Mouse (Mus musculus): ENCODE data around the gene Cox8b.
"Not testable (repeated sequence)": the region's sequence is repeated elsewhere in the genome, so short reads cannot be mapped to it uniquely, and the experiment has no call there.

Cox8b gene

DNA sequence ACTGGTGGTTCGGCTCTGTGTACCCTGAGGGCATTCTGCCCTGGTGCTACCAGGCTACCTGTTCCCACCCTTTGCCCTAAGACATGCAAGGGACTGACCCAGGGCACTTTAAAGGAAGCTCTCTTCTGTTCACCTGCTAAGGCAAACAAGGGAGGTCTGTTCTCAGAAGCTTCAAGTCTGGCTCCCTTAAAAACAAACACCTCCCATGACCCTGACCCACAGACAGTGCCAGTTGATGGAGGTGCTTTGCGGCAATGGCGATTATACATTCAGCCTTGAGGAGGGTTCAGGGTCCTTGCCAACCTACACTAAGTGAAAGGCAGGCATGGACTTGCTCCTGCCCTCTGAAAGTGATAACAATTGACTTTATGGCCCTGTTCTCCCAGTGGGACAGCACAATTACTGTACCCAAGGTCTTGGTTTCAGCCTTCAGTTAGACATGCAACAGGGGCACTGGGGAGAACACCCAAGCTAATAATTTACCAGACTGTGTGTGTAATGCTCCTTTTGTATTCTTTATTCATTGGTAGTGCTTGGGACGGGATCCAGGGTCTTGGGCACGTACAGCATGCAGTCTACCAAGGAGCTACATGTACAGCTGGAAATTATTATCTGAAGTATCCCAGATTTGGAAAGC, 12.7 kb upstream of the Cox8b start:
- DNase-seq: no peak

DNA sequence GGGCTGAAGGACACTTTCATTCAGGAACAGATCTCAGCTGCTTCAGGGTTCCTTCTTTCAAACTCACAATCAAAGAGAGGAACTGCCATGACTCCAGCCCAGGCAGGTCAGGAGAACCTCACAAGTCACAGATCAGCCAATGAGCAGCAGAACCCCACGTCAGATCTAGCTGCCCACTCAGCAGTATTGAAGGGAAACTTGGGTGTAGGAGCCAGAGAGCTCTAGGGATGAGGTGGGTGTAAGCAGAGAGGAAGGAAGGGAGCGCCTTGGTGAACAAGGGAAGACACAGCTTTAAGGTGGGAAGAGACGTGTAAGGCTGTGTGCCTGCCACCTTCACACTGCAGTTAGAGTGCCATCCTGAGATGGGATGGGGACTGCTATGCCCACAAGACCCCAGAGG, 12.0 kb upstream of the Cox8b start:
- DNase-seq: no peak

DNA sequence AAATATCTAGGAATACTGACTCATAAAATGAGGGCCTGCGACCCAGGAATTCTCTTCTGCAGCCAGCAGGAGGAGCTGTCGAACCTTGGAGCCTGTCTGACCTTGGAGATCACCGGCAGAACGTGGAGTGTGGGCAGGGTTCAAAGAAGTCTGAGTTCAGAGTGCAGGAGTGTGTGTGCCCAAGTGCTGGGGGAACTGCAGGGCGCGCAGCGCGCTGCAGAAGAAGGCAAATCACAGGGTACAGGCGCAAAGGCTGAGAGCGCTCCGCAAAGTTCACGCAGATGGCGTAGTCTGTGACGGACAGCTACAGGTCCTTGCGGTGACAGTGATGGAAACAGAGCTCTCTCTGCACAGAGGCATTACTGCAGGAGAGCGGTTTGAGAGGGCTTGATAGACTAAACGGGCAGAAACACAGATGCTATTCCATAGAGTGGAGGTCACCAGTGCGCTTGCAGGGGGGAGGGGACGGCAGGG, 8.4 kb upstream of the Cox8b start:
- DNase-seq: peak; percentile 87

DNA sequence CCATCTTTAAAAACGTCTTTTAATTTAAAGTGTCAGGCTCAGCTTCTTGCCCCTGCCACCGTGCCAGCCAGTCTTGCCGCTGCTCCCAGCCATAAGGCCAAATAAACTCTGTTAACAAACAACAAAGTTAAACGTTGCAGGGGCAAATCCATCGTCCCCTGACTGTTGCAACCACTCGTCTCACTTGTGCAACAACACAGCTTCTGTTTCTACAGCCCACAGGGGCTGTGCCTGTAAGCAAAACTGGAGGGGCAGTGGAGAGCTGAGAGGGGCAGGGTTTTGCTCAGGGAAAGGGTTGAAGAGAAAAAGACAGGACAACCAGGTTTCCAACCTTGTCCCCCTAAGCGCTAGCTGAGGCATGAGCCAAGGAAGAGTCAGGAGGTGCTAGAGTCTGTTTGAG, 7.9 kb upstream of the Cox8b start:
- peak; percentile 52 for DNase-seq

DNA sequence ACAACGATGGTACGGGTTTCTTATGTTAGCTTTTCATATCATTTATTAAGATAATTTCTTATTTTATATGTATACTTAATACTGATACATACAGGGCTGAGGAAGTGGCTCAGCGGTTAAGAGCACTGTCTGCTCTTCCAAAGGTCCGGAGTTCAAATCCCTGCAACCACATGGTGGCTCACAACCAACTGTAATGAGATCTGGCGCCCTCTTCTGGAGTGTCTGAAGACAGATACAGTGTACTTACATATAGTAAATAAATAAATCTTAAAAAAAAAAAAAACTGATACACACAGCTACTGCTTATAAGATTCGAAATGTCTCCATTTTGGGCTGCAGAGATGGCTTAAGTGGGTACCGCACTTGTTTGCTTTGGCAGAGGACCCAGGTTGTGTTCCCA, 7.5 kb upstream of the Cox8b start:
- DNase-seq: no peak

DNA sequence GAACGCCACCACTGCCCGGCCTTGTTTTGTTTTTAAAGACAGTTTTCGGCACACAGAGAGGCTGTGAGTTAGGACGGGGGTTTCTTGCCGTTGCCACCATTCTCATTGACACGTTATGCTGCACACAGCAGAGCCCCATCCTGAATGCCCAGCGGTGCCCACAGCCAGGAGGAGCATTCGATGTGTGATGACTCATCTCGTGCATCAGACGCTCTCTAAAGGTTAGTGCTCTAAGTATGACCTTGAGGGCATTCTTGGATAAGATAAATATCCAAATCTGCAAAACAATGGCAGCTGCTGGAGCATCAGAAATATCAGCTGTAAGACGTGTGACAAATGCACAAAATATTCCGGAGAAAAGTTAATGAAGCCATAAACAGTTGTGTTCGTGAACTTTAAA, 6.9 kb upstream of the Cox8b start:
- no peak for DNase-seq

DNA sequence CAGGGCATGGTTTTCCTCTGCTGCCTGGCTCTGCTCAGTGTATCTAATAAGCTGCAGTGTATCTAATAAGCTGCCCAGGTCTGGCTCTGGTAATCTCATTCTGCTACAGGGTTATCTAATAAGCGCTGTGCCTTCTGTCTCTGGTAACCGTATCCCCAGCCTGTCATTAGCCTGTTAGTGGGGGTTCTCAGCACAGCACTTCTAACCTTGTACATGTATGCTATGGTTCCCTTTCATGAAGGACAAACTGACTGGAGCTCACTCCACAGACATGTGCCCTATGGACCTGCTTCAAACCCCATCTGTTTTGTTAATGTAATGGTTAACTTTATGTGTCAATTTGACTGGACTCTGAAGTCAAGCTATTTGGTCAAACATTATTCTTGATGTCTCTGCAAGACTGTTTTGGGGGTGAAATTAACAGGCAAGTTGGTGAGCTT, 5.4 kb upstream of the Cox8b start:
- DNase-seq: no peak

DNA sequence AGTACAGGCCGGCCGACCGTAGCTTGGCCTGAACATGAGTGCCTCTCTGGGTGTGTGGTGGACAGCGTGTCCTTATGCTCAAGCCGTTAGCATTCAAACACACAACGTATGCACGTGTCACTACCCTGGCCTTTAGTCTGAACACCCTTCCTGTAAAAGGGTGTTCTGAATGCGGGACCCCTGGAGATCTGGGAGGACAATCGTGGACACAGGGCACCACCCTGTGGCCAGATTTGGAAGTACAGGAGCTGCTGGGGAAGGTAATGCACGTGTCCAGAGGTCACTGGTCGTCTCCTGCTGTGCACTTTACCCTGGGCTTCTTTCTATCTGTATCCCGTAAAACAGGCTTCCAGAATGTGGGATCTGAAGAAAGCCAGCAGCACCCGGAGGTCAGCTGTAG, 3.0 kb upstream of the Cox8b start:
- DNase-seq: peak; percentile 84

DNA sequence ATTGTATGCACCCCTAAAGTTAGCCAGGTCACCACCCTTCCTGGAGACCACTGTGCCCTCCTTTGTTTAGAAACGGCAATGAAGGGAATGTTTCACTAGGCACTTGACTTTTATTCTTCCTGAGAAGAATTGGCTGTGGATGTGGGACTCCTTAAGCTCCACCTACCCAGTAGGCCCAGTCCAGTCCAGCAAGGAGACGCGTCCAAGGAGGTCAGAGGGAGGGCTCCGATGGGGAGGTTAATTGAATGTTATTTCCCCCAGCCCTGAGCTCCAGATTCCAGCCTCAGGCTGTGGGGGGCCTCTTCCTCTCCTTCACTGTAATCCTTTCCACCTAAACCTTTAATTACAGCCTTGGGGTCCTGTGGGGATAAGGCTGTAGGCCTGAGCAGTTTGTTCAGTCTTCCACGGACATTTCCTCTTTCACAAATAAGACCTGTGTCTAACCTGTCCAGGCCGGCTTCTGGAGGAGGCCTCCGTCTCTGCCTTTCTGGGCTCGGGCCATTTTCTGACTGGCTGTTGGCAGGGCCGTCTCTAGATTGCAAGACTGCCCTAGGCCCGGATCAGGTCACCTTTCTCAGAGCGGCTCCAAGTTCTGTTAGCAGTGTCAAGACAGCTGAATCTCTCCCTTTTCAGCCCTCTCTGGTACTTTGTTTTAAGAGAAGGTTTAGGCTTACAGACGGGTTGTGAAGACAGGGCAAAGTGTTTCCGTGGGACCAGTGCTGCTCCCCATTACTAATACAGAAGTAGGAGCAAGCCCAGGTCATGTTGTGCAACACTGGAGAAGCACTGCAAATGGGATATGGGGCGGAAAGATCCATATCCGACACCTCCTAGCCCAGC, 2.0 kb upstream of the Cox8b start:
- peak; percentile 21 for DNase-seq

DNA sequence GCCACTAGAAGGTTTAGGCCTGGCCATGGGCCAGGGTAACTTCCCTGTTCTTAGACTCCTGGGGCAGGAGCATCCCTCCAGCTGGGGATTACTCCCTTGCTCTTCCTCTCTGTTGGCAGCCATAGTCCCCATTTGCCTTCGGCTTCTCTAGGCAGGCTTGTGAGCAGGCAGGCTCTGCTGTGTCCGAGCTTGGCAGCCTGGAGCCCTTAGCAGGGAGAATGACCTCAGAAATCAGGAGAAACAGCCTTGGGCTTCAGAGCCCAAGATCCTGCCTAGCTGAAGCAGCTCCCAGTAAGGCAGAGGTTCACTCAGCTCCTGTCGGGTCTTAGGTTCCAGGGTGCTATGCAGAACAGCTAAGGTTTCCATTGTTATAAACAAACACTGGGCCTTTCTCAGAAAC, 1.1 kb downstream of the Cox8b start:
- no peak for DNase-seq

DNA sequence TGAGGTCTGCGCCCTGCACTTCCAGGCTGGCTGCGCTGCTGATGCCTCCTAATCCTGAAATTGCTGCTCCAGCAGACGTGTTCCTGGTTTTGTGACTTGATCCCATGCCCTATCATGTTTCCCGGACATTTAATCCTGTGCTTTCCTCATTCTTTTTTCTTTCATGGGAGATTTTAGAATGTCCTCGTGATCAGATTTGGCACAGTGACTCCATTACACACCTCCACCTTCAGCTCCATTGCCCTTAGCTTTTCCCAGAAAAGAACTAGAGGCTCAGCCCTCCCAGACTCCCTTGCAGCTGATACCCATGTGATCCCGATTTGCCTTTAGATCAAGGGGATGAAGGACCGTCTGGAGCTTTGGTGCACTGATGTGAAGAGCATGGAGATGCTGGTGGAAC, 2.4 kb downstream of the Cox8b start:
- DNase-seq: no peak

DNA sequence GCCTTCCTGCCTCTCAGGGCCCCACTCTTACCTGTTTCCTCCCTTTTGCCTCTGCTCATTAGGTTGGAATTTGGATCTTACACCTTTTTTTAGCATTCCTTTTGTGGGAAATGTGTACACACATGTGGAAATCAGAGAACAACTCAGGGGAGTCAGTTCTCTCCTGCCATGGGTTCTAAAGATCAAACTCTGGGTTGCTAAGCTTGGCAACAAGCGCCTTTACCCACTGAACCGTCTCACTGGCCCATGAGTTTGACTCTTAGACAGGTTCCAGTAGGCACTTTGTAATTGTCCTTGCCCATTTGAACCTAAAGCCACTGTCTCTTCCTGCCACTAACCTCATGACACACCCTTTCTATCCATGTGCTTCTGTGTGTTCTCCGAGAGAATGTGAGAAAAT, 5.6 kb downstream of the Cox8b start:
- DNase-seq: no peak

DNA sequence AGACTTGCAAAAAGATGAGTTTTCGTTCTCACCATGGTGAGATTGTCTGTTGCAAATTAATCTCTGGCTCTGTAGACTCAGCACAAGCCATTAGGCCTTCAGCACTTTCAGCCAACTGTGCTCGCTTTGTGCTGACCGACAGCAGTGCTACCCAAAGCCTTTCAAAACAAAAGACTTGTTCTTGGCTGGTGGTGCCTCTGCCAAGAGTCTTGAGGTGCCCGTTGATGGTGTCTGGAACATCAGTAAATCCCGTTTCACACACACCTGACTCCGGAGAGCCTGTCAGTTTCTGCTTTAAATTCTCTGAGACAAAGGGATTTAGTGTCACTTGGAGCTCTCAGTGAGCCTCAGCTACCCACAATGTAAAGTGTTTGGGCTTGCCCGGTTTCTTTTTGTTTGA, 6.2 kb downstream of the Cox8b start:
- DNase-seq: no peak

DNA sequence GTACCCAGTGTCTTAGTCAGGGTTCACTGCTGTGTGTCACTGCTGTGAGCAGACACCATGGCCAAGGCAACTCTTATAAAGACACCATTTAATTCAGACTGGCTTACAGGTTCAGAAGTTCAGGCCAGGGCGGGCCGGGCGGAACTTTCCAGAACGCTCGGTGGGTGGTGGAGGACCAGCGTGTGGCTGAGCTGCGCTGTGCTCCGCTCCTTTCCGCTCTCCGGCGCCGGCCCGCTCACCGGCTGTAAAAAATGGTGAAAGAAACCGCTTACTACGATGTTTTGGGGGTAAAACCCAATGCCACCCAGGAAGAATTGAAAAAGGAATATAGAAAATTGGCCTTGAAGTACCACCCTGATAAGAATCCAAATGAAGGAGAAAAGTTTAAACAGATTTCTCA, 9.6 kb downstream of the Cox8b start:
- DNase-seq: not testable (repeated sequence)

DNA sequence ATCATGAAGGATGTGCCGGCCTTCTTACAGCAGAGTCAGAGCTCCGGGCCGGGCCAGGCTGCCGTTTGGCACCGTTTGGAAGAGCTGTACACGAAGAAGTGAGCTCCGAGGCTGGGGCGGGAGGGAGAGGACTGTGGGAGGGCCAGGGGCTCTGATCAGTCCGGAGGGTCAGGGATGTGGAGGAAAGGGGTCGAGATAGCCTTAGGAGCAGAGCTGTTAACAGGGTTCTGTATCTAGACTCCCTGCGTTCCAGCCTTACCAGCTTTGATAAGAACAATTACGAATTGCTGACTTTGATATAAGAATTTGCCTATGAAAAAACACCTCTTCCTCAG, 17.8 kb downstream of the Cox8b start:
- DNase-seq: no peak

DNA sequence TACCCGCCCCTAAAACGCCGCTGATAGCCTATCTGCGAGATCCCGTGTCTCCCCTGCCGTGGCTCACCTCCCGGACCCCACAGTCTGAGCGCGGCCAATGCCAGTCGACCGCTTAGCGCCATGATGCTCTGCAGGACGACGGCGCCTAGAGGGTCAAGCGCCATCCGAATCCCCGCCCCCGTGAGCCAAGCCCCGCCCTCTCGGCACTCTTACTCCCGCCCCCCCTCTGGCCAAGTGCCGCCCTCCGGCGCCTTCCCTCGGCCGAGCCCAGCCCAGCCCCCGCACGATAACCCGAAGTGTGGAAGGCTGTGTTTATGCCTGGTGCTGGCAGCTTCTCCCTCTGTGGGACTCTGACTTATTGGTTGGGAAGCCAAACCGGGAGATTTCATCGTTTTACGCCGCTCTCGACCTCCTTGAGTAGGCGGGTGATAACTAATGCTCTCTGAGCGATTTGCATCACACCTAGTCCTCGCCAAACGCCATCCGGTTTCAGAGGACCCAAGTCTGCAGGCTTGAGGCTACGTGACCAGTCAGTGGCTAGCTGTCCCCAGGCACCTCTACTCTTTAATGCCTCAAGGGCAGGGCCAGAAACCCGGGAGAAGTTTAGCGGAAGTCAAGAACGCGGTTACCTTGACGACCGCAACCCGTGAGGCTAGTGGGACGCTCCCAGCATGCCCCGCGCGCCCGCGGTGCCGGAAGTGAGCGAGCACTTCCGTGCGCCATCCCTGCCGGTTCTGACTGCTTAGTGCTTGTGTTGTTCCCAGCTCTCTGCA, 18.4 kb downstream of the Cox8b start, which contains the start of the genes Psmd13 and Sirt3:
Psmd13 (plus strand) TSS at position 273 of the 773 bp plus-strand sequence.
Sirt3 (minus strand) TSS at position 614 of the 773 bp plus-strand sequence.
- DNase-seq: peak; percentile 96

DNA sequence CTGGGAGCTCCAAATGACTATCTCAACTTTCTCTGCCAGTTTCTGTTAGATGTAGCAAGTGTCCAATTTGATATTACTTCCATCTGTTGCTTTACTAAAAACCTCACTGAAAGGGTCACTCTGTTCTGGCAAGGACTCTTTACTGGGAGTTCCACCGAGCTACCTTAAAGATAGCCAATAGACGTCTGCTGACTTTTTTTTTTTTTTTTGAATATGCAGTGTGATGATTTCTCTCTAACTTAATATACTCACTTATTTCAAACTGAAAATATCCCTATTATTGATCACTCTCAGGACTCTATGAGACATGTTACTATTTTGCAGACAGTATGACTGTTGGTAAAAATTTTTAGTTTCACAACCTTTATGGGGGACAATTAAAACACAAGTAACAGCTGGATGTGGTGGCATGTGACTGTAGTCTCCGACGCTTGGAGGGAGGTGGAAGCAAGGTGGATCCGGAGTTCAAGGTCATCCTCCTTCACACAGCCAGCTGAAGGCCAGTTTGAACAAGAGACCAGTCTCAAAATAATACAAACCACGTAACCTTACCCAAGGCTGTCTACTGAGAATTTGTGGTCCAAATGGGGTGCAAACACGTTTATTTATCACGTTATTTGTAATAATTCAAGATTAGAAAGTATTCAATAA, 19.3 kb downstream of the Cox8b start:
- no peak for DNase-seq

DNA sequence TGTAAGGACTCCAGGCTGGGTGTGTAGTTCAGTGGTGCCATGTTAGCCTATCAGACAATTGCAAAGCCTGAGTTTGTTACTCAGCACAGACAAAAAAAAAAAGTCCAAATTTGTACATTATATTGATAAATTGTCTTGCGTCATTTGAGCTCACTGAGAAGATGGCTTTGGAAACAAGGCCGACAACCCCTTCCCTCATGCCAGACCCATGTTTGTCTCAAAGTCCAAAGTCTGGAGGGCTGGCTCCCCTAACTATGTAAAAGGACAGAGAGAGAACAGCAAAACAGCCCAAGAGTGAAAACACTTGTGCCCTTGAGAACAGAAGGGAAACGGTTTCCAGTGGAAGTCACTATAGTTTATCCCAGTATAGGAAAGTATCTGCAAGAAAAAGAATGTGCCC, 19.8 kb downstream of the Cox8b start:
- no peak for DNase-seq

DNA sequence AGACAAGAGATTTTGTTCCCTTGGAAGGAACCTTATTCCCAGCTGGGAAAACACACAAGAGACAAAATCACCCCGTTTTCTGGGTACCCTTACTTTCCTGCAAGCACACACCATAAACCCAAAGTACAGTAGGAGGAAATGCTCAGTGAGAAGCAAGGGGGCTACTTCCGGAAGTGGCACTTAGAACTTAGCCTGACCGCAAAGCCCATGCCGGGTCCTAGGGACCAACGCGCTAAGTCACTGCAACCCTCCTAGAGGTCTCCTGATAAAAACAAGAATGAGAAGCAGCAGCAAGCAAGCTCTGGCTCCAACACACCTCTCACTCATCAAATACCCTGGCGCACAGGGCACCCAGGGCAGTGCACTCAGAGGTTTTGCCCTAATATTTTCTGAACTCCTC, 20.9 kb downstream of the Cox8b start:
- no peak for DNase-seq

DNA sequence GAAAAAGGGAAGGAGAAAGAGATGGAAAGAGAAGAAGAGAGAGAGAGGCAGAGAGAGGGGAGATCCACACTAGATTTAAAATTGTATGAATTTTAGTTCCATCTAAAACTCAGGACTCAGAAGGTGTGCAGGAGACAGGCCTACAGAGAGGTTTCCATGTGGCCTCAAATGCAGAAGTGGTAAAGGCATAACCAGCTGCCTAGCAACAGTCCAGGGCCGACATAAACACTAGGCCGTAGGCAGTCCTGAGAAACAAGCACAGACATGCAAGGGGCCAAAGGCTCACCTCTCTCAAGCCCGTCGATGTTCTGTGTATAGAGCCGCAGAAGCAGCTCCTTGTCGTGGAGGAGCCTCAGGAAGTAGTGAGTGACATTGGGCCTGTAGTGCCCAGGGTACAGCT, 22.9 kb downstream of the Cox8b start:
- DNase-seq: no peak

DNA sequence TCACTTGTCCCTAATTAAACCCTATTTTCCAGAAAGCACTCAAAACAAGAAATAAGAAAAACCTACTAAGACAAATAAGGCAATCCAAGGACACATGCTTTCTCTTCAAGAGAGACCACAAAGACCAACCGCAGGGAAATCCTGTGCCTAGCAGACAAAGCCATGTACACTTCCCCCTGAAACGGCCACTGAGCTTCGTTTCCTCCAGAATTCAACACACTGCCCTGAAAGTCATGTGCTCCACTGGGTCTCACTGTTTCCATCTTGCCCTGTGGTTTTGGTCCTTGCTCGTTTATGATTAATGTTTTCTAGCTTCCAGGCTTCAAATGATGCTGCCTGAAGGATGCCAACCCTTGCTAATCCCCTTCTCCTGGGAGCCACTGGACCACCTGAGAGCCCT, 26.0 kb downstream of the Cox8b start:
- no peak for DNase-seq

DNA sequence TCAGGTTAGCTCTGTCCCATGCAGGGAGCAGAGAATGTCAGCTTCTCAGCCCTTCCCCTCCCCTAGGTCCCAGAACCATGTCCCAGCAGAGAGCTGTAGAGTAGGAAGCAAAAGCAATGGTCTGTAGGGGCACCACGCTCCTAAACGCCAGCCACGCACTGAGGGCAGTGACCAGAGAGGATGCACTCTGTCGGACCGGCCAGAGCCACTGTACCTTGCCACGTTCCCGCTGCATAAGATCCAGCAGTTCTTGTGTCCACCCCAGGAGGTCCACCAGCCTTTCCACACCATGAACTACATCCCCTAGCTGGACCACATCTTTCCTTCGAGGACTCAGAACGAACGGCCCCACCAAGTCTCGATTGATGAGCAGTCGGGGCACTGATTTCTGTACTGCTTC, 35.5 kb downstream of the Cox8b start:
- no peak for DNase-seq

DNA sequence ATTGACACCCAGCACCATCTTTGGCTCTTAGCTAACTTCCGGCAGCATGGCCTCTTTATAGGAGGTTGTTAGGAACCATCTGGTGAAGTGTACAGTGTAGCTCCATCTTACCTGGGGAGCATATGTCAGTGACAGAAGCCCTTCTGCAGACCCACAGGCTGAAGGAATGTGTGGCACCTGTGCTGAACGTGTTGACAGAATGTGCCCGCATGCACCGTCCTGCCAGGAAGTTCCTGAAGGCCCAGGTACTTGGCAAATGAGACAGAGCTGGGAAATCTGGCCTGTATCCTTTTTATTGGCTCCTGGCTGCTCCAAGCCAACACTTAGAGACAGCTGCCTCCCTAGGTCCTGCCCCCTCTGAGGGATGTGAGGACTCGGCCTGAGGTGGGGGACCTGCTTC, 39.5 kb downstream of the Cox8b start:
- no peak for DNase-seq
